Mouse (Mus musculus) forebrain, embryonic 14.5 days (tissue): Measurements from ENCODE around the gene Etl4. TPM values are rescaled to one million over a fixed set of nuclear protein-coding genes. Genes with fewer than 3 reads are reported as not detected.

Experiments
- ATAC-seq: fragments of 200-750 bp; cut with Nextera tagmentation; 2 replicates; pipeline ENCODE4 v1.8.0; 2017; ENCODE audit warnings: mild to moderate bottlenecking, moderate library complexity
- DNase-seq: peaks from one replicate; pipeline ENCODE4 v3.0.0-alpha.2; 2015; ENCODE audit warnings: low spot score
- H3K27ac ChIP-seq: fragments of 300-500 bp; sonication (generic); 2 replicates; pipeline ENCODE4 v1.5.1; 2014; ENCODE audit warnings: low read depth, mild to moderate bottlenecking, control low read depth, low read length, moderate library complexity
- H3K27me3 ChIP-seq: fragments of 300-500 bp; sonication (generic); replicated peaks from 2 replicates; pipeline ENCODE4 v1.6.1; 2014; ENCODE audit warnings: low read length, control low read depth, mixed read lengths; ENCODE audit not compliant: control insufficient read depth, insufficient read depth
- H3K36me3 ChIP-seq: fragments of 300-500 bp; sonication (generic); 2 replicates; pipeline ENCODE4 v1.6.1; 2014; ENCODE audit warnings: low read length, control low read depth; ENCODE audit not compliant: control insufficient read depth, insufficient read depth
- H3K4me1 ChIP-seq: fragments of 300-500 bp; sonication (generic); 2 replicates; pipeline ENCODE4 v1.6.1; 2014; ENCODE audit warnings: antibody characterized with exemption, low read length, control low read depth; ENCODE audit not compliant: control insufficient read depth, insufficient read depth
- H3K4me2 ChIP-seq: fragments of 300-500 bp; sonication (generic); 2 replicates; pipeline ENCODE4 v1.6.1; 2014; ENCODE audit warnings: mild to moderate bottlenecking, control low read depth, low read length
- H3K4me3 ChIP-seq: fragments of 300-500 bp; sonication (generic); 2 replicates; pipeline ENCODE4 v1.5.1; 2014; ENCODE audit warnings: low read depth, low read length, control low read depth
- H3K9ac ChIP-seq: fragments of 300-500 bp; sonication (generic); 2 replicates; pipeline ENCODE4 v1.6.1; 2014; ENCODE audit warnings: mild to moderate bottlenecking, low read length, control low read depth, moderate library complexity
- H3K9me3 ChIP-seq: fragments of 300-500 bp; sonication (generic); replicated peaks from 2 replicates; pipeline ENCODE4 v1.6.1; 2016; ENCODE audit warnings: low read length, control low read depth, mixed read lengths; ENCODE audit not compliant: control insufficient read depth
- WGBS: fragments of 180-500 bp; shearing (Covaris S2); extraction: QIAGEN DNeasy Blood & Tissue Kit; methylation state at CpG from one replicate; pipeline ENCODE4 v1.1.7; 2014; 5-methylcytosine and 5-hydroxymethylcytosine counted together
- polyA plus RNA-seq: library from polyadenylated mRNA; unstranded; fragments of >200 nt; fragmentation: Nextera tagmentation; extraction: Ambion mirVana; gene quantifications from 2 replicates; pipeline ENCODE4 v1.2.1, GENCODE M21; 2014

The Etl4 gene
- polyA plus RNA-seq = 13.6 and 14.7 TPM in 2 replicates

GRCm38 (mm10) chr2:19909171-19909899 is at the start of gene Etl4:
Etl4 (plus strand) TSS chr2:19909780.
- Histone ChIP-seq H3K27me3 (peaks cover 13% of the 10 kb centered on the region; the same call in 1 of the 2 replicates), H3K36me3 (no peaks in the 10 kb centered on the region), H3K9me3 (no peaks in the 10 kb centered on the region), H3K4me2 (peak within 1 kb of the TSS; percentile 93), H3K4me1 (no peaks in the 10 kb centered on the region), H3K9ac (peak within 1 kb of the TSS; percentile 52), H3K27ac (no peak within 1 kb of the TSS), H3K4me3 (peak within 1 kb of the TSS; percentile 47)
- peak; percentile 81 for DNase-seq
- ATAC-seq = peak; percentile 96
- under 1% methylated on average over 37 of the region's 37 CpGs for WGBS

- Histone ChIP-seq H3K4me2 (no peak overlapping the region), H3K9me3 (no peaks in the 10 kb centered on the region), H3K4me1 (no peaks in the 10 kb centered on the region), H3K4me3 (no peak overlapping the region), H3K9ac (no peak overlapping the region), H3K27ac (no peak overlapping the region), H3K36me3 (no peaks in the 10 kb centered on the region), H3K27me3 (no peaks in the 10 kb centered on the region)
- DNase-seq = no peak
- no peak for ATAC-seq
Measured at GRCm38 (mm10) chr2:19869167-19869566, 40.4 kb upstream of the Etl4 start.

- ATAC-seq (no peak), DNase-seq (peak; percentile 44)
- 78% methylated on average over 1 of the region's 1 CpGs for WGBS
Measured at GRCm38 (mm10) chr2:19871881-19872280, 37.7 kb upstream of the Etl4 start.

GRCm38 (mm10) chr2:19890875-19891274 is 18.7 kb upstream of the Etl4 start:
- no peak overlapping the region for H3K4me3 ChIP-seq
- no peak overlapping the region for H3K27ac ChIP-seq
- no peak for DNase-seq
- no peaks in the 10 kb centered on the region for H3K36me3 ChIP-seq
- no peaks in the 10 kb centered on the region for H3K9me3 ChIP-seq
- WGBS = 42% methylated on average over 4 of the region's 4 CpGs
- ATAC-seq = no peak
- no peak overlapping the region for H3K4me2 ChIP-seq
- no peaks in the 10 kb centered on the region for H3K4me1 ChIP-seq
- H3K9ac ChIP-seq = no peak overlapping the region
- H3K27me3 ChIP-seq = no peaks in the 10 kb centered on the region

More at GRCm38 (mm10) chr2:19871881-19872280, 37.7 kb upstream of the Etl4 start:
- Histone ChIP-seq H3K27ac (no peak overlapping the region), H3K27me3 (no peaks in the 10 kb centered on the region), H3K36me3 (no peaks in the 10 kb centered on the region), H3K9me3 (no peaks in the 10 kb centered on the region), H3K9ac (no peak overlapping the region), H3K4me1 (no peaks in the 10 kb centered on the region), H3K4me3 (no peak overlapping the region), H3K4me2 (no peak overlapping the region)

- peak; percentile 75 for ATAC-seq
- WGBS = 1% methylated on average over 30 of the region's 31 CpGs
- Histone ChIP-seq H3K4me2 (peak overlapping the region; percentile 93), H3K4me3 (peak overlapping the region; percentile 47), H3K9me3 (no peaks in the 10 kb centered on the region), H3K36me3 (no peaks in the 10 kb centered on the region), H3K27ac (no peak overlapping the region), H3K27me3 (peaks cover 13% of the 10 kb centered on the region; the same call in 1 of the 2 replicates), H3K9ac (peak overlapping the region; percentile 52), H3K4me1 (no peaks in the 10 kb centered on the region)
- peak; percentile 23 for DNase-seq
Measured at GRCm38 (mm10) chr2:19909900-19910780, 560 bp downstream of the Etl4 start.

GRCm38 (mm10) chr2:19910781-19911175 is 1.2 kb downstream of the Etl4 start:
- Histone ChIP-seq H3K9ac (no peak overlapping the region), H3K27ac (no peak overlapping the region), H3K4me3 (no peak overlapping the region), H3K27me3 (peaks cover 13% of the 10 kb centered on the region; the same call in 1 of the 2 replicates), H3K36me3 (no peaks in the 10 kb centered on the region), H3K4me1 (no peaks in the 10 kb centered on the region), H3K4me2 (peak overlapping the region; percentile 21; the same call in 1 of the 2 replicates), H3K9me3 (no peaks in the 10 kb centered on the region)
- 1% methylated on average over 8 of the region's 8 CpGs for WGBS
- DNase-seq = no peak
- no peak for ATAC-seq

- 20% methylated on average over 6 of the region's 6 CpGs for WGBS
- no peak overlapping the region for H3K27ac ChIP-seq
- DNase-seq = peak; percentile 51
- H3K9ac ChIP-seq = no peak overlapping the region
- ATAC-seq = no peak; the same call in 1 of the 2 replicates
- H3K4me2 ChIP-seq = no peak overlapping the region
- H3K9me3 ChIP-seq = no peaks in the 10 kb centered on the region
- H3K36me3 ChIP-seq = no peaks in the 10 kb centered on the region
- H3K4me3 ChIP-seq = no peak overlapping the region
- H3K27me3 ChIP-seq = no peaks in the 10 kb centered on the region
- no peaks in the 10 kb centered on the region for H3K4me1 ChIP-seq
Measured at GRCm38 (mm10) chr2:19919190-19919589, 9.6 kb downstream of the Etl4 start.

- no peaks in the 10 kb centered on the region for H3K36me3 ChIP-seq
- no peaks in the 10 kb centered on the region for H3K27me3 ChIP-seq
- H3K9ac ChIP-seq = no peak overlapping the region
- 84% methylated on average over 1 of the region's 1 CpGs for WGBS
- no peaks in the 10 kb centered on the region for H3K9me3 ChIP-seq
- H3K4me1 ChIP-seq = no peaks in the 10 kb centered on the region
- DNase-seq (no peak), ATAC-seq (no peak)
- no peak overlapping the region for H3K4me3 ChIP-seq
- H3K4me2 ChIP-seq = no peak overlapping the region
- no peak overlapping the region for H3K27ac ChIP-seq
Measured at GRCm38 (mm10) chr2:19930009-19930408, 20.4 kb downstream of the Etl4 start.
